Comparison of ENCODE assay signal across 9 mouse cellular contexts in genomic region chr12:79944714-79945493, GRCm38 (mm10).
DNase-seq lines count a peak whose midpoint lies in the region; ATAC-seq lines count a peak whose summit lies in the region.
"Had no signal": no experiment of that assay in that cellular context is flagged by ENCODE, and none has a peak within 500 bp of the region (broad histone marks: within the 10 kb centered on the region; RNA-seq: fewer than 3 reads in every experiment).

No protein-coding gene starts in this region.

- H3K27me3 ChIP-seq in embryonic facial prominence, embryonic 12.5 days, result no peaks in the 10 kb centered on the region
- H3K27me3 ChIP-seq in hindbrain, embryonic 11.5 days (ENCODE audit: control insufficient read depth, insufficient read depth, low read length), result no peaks in the 10 kb centered on the region
- no peaks in the 10 kb centered on the region for H3K27me3 ChIP-seq in limb, embryonic 12.5 days
- H3K27me3 ChIP-seq in midbrain, embryonic 13.5 days, result no peaks in the 10 kb centered on the region
- H3K27me3 ChIP-seq: CH12.LX had no signal

- no peaks in the 10 kb centered on the region for H3K9me3 ChIP-seq in embryonic facial prominence, embryonic 12.5 days
- no peaks in the 10 kb centered on the region for H3K9me3 ChIP-seq in hindbrain, embryonic 11.5 days (ENCODE audit: control insufficient read depth, low read length)
- H3K9me3 ChIP-seq in limb, embryonic 12.5 days, result no peaks in the 10 kb centered on the region
- H3K9me3 ChIP-seq in midbrain, embryonic 13.5 days, result no peaks in the 10 kb centered on the region

- 15% methylated on average over 6 of the region's 6 CpGs for WGBS in embryonic facial prominence, embryonic 12.5 days
- 25% methylated on average over 6 of the region's 6 CpGs for WGBS in hindbrain, embryonic 11.5 days
- WGBS in limb, embryonic 12.5 days, result 18% methylated on average over 6 of the region's 6 CpGs
- WGBS in midbrain, embryonic 13.5 days, result 29% methylated on average over 6 of the region's 6 CpGs

- H3K4me3 ChIP-seq in embryonic facial prominence, embryonic 12.5 days, result no peak overlapping the region
- no peak overlapping the region for H3K4me3 ChIP-seq in hindbrain, embryonic 11.5 days (ENCODE audit: low read depth, low read length)
- no peak overlapping the region for H3K4me3 ChIP-seq in limb, embryonic 12.5 days (replicated peaks)
- no peak overlapping the region for H3K4me3 ChIP-seq in midbrain, embryonic 13.5 days (replicated peaks)

- H3K9ac ChIP-seq in embryonic facial prominence, embryonic 12.5 days, result no peak overlapping the region
- H3K9ac ChIP-seq in hindbrain, embryonic 11.5 days (ENCODE audit: low read depth, low read length), result no peak overlapping the region
- no peak overlapping the region for H3K9ac ChIP-seq in limb, embryonic 12.5 days (replicated peaks)
- no peak overlapping the region for H3K9ac ChIP-seq in midbrain, embryonic 13.5 days (replicated peaks)

- peak overlapping the region; percentile 88 for H3K27ac ChIP-seq in embryonic facial prominence, embryonic 12.5 days
- peak overlapping the region; percentile 39; the same call in 1 of the 2 replicates for H3K27ac ChIP-seq in hindbrain, embryonic 11.5 days (ENCODE audit: low read depth, low read length)
- H3K27ac ChIP-seq in limb, embryonic 12.5 days, result peak overlapping the region; percentile 87
- H3K27ac ChIP-seq in midbrain, embryonic 13.5 days, result peak overlapping the region; percentile 47; the same call in 1 of the 2 replicates

- peak; percentile 45 for DNase-seq in gastrocnemius, adult 18-20 months (ENCODE audit: low spot score)
- DNase-seq in gastrocnemius, postnatal 10 days, result no peak
- DNase-seq in hindbrain, embryonic 11.5 days (ENCODE audit: low spot score), result no peak
- DNase-seq in cerebellum, postnatal 10 days, result no peak
- DNase-seq in layer of hippocampus, adult 11-12 months (ENCODE audit: low spot score), result no peak

- no peak overlapping the region for H3K4me2 ChIP-seq in embryonic facial prominence, embryonic 12.5 days (replicated peaks)
- H3K4me2 ChIP-seq in hindbrain, embryonic 11.5 days (replicated peaks; ENCODE audit: low read depth, low read length), result no peak overlapping the region
- no peak overlapping the region for H3K4me2 ChIP-seq in limb, embryonic 12.5 days
- H3K4me2 ChIP-seq in midbrain, embryonic 13.5 days (replicated peaks), result no peak overlapping the region

- peaks cover 51% of the 10 kb centered on the region for H3K4me1 ChIP-seq in embryonic facial prominence, embryonic 12.5 days
- H3K4me1 ChIP-seq in hindbrain, embryonic 11.5 days (replicated peaks; ENCODE audit: control insufficient read depth, insufficient read depth, low read length), result peaks cover 9% of the 10 kb centered on the region; the same call in 1 of the 2 replicates
- peaks cover 63% of the 10 kb centered on the region for H3K4me1 ChIP-seq in limb, embryonic 12.5 days (replicated peaks)
- peaks cover 20% of the 10 kb centered on the region for H3K4me1 ChIP-seq in midbrain, embryonic 13.5 days (replicated peaks)

- H3K36me3 ChIP-seq in embryonic facial prominence, embryonic 12.5 days, result no peaks in the 10 kb centered on the region
- H3K36me3 ChIP-seq in hindbrain, embryonic 11.5 days (ENCODE audit: control insufficient read depth, insufficient read depth, low read length), result no peaks in the 10 kb centered on the region
- H3K36me3 ChIP-seq in limb, embryonic 12.5 days, result no peaks in the 10 kb centered on the region
- no peaks in the 10 kb centered on the region for H3K36me3 ChIP-seq in midbrain, embryonic 13.5 days

- peak; percentile 73 for ATAC-seq in embryonic facial prominence, embryonic 12.5 days (ENCODE audit: insufficient number of reproducible peaks, insufficient read depth, low FRiP score, low TSS enrichment)
- ATAC-seq in hindbrain, embryonic 11.5 days (ENCODE audit: low FRiP score), result no peak
- no peak; the same call in 1 of the 2 replicates for ATAC-seq in limb, embryonic 12.5 days (ENCODE audit: insufficient number of reproducible peaks, insufficient read depth, low FRiP score, low TSS enrichment, low read depth)
- no peak for ATAC-seq in midbrain, embryonic 13.5 days
